Comparison of ENCODE assay signal across 9 mouse cellular contexts in genomic region chr10:68541943-68542420, GRCm38 (mm10). TPM values are rescaled to one million over a fixed set of nuclear protein-coding genes. Genes with fewer than 3 reads are reported as not detected.
DNase-seq lines count a peak whose midpoint lies in the region; ATAC-seq and TF ChIP-seq lines count a peak whose summit lies in the region.
"Had no signal": no experiment of that assay in that cellular context is flagged by ENCODE, and none has a peak within 500 bp of the region (broad histone marks: within the 10 kb centered on the region; RNA-seq: fewer than 3 reads in every experiment).

No protein-coding gene starts in this region.

- peak overlapping the region; percentile 60 for H3K4me2 ChIP-seq in hindbrain, postnatal 0 days (ENCODE audit: low read depth, low read length)
- peak overlapping the region; percentile 38 for H3K4me2 ChIP-seq in midbrain, embryonic 12.5 days (replicated peaks)

- no peak for DNase-seq in heart, embryonic 10.5 days (ENCODE audit: low spot score)
- DNase-seq in heart, postnatal 10 days: no peak
- no peak for DNase-seq in hindbrain, postnatal 0 days (ENCODE audit: low spot score)
- DNase-seq in layer of hippocampus, adult 9-10 months (ENCODE audit: low spot score): no peak
- DNase-seq in gastrocnemius, adult 18-20 months (ENCODE audit: low spot score): no peak
- no peak for DNase-seq in adrenal gland, adult 2 months

- 43% methylated on average over 7 of the region's 7 CpGs for WGBS in heart, embryonic 10.5 days
- 39% methylated on average over 7 of the region's 7 CpGs for whole genome bisulfite sequencing in hindbrain, postnatal 0 days
- WGBS in midbrain, embryonic 12.5 days: 42% methylated on average over 7 of the region's 7 CpGs

- H3K9ac ChIP-seq in hindbrain, postnatal 0 days (replicated peaks; ENCODE audit: low read length): no peak overlapping the region
- H3K9ac ChIP-seq in midbrain, embryonic 12.5 days (replicated peaks): no peak overlapping the region

- peak overlapping the region; percentile 88 for H3K27ac ChIP-seq in heart, embryonic 10.5 days
- H3K27ac ChIP-seq in cortical plate, adult 2 months (ENCODE audit: insufficient read depth, low read length): no peak overlapping the region
- H3K27ac ChIP-seq in hindbrain, postnatal 0 days: no peak overlapping the region
- no peak overlapping the region for H3K27ac ChIP-seq in midbrain, embryonic 12.5 days (replicated peaks)

- no peak for ATAC-seq in hindbrain, postnatal 0 days
- ATAC-seq in midbrain, embryonic 12.5 days (ENCODE audit: low FRiP score, low read depth): no peak

- TF ChIP-seq POLR2A in cortical plate, adult 2 months (IDR thresholded peaks at IDR 0.05; ENCODE audit: extremely low read depth, insufficient read depth, low read length): no peak

- intact Hi-C loops in heart, postnatal 10 days (cut with DNase I): no loop called here

- no peaks in the 10 kb centered on the region for H3K27me3 ChIP-seq in heart, embryonic 10.5 days (ENCODE audit: insufficient read depth, poor library complexity, severe bottlenecking)
- H3K27me3 ChIP-seq in hindbrain, postnatal 0 days (ENCODE audit: insufficient read depth, low read length): no peaks in the 10 kb centered on the region
- H3K27me3 ChIP-seq in midbrain, embryonic 12.5 days: no peaks in the 10 kb centered on the region

- peaks cover 13% of the 10 kb centered on the region for H3K4me1 ChIP-seq in heart, embryonic 10.5 days
- H3K4me1 ChIP-seq in cortical plate, adult 2 months (ENCODE audit: control insufficient read depth, insufficient read depth, low read length): peaks cover 2% of the 10 kb centered on the region; the same call in 1 of the 2 replicates
- H3K4me1 ChIP-seq in hindbrain, postnatal 0 days (ENCODE audit: insufficient read depth, low read length): peaks cover 5% of the 10 kb centered on the region
- peaks cover 16% of the 10 kb centered on the region for H3K4me1 ChIP-seq in midbrain, embryonic 12.5 days

- peak overlapping the region; percentile 57 for H3K4me3 ChIP-seq in heart, embryonic 10.5 days
- peak overlapping the region; percentile 68 for H3K4me3 ChIP-seq in cortical plate, adult 2 months (ENCODE audit: insufficient read depth, low read length)
- H3K4me3 ChIP-seq in hindbrain, postnatal 0 days (ENCODE audit: low read length): peak overlapping the region; percentile 32
- H3K4me3 ChIP-seq in midbrain, embryonic 12.5 days: no peak overlapping the region

- no peaks in the 10 kb centered on the region for H3K9me3 ChIP-seq in heart, embryonic 10.5 days
- no peaks in the 10 kb centered on the region for H3K9me3 ChIP-seq in hindbrain, postnatal 0 days (ENCODE audit: low read length)
- H3K9me3 ChIP-seq in midbrain, embryonic 12.5 days: no peaks in the 10 kb centered on the region

- H3K36me3 ChIP-seq in heart, embryonic 10.5 days: no peaks in the 10 kb centered on the region
- H3K36me3 ChIP-seq in hindbrain, postnatal 0 days (ENCODE audit: insufficient read depth, low read length): no peaks in the 10 kb centered on the region
- H3K36me3 ChIP-seq in midbrain, embryonic 12.5 days: no peaks in the 10 kb centered on the region

- no peak for TF ChIP-seq CTCF in cortical plate, adult 2 months (IDR thresholded peaks at IDR 0.05; ENCODE audit: extremely low read depth, insufficient read depth, low read length)
- TF ChIP-seq CTCF in hindbrain, postnatal 0 days (IDR thresholded peaks at IDR 0.05; ENCODE audit: low read depth): no peak

RNA-seq across cellular contexts. Expression of gene Cabcoco1, which starts 0.3 kb away (rescaled TPM):
- polyA plus RNA-seq in heart, embryonic 10.5 days (2016; fragmentation: Nextera tagmentation; extraction: Ambion mirVana): 5.0 and 13.7 TPM in 2 replicates
- 10 to 100 TPM; 27.9 to 29.1 TPM for total RNA-seq in heart, postnatal 10 days (2021)
- polyA plus RNA-seq in cortical plate, adult 2 months (2012; rRNA removed): 2.1 and 2.2 TPM in 2 replicates
- total RNA-seq in hindbrain, postnatal 0 days (2014; rRNA removed): 0.94 and 4.3 TPM in 2 replicates
- polyA plus RNA-seq in hindbrain, postnatal 0 days (2015; fragmentation: Nextera tagmentation; extraction: Ambion mirVana): 5.4 and 6.4 TPM in 2 replicates
- polyA plus RNA-seq in midbrain, embryonic 12.5 days (2016; fragmentation: Nextera tagmentation; extraction: Ambion mirVana): 0.24 and 0.29 TPM in 2 replicates
- under 1 TPM; 0.31 to 0.39 TPM for total RNA-seq in gastrocnemius, adult 18-20 months (2021)
- 1 to 10 TPM; 3.9 to 4.1 TPM for total RNA-seq in adrenal gland, adult 2 months (2021)
- polyA plus RNA-seq in adrenal gland, adult 2 months (2012; rRNA removed): 0.49 TPM in 1 of 2 replicates, not detected in the other
- polyA plus RNA-seq: C2C12 had no signal
